Mouse (Mus musculus): ENCODE data around the gene Chchd2.

DNA sequence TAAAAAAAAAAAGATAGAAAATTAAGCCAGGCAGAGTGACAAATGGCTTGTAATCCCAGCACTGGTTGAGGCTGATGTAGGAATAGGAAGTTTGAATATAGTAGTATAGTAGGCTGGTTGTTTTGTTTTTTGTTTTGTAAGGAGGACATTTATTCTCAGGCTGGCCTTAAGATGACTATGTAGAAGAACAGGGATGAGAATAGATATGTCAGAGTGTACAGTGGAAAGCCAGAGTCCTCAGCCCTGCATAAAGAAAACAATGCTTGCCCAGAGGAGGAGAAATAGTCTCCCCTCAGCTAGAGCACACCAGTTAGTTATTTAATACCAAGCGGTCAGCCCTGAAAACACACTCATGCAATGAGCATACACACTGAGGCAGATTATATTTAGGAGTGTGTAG, 11.2 kb upstream of the Chchd2 start, which contains the start of gene Phkg1:
- TF ChIP-seq POLR2A (IDR thresholded peaks at IDR 0.05; ENCODE audit: control insufficient read depth, extremely low read depth, insufficient read depth, low read length, poor library complexity) (no peak), CTCF (IDR thresholded peaks at IDR 0.05; ENCODE audit: borderline replicate concordance, control insufficient read depth, extremely low read depth, insufficient read depth, low read length, poor library complexity) (no peak)

Measured in thymus, adult 2 months (tissue).